Mouse (Mus musculus) adrenal gland, adult 18-20 months (tissue): ENCODE results near the gene Mettl16. TPM values are rescaled to one million over a fixed set of nuclear protein-coding genes. Genes with fewer than 3 reads are reported as not detected.
A peak's percentile ranks its signal among the peaks of the same experiment; 100 is the strongest.

ENCODE experiments used
- DNase-seq, 2 experiments: peaks; one replicate each; pipeline ENCODE4 v3.0.0; 2021 to 2022; ENCODE audit warnings: low spot score in 2 of 2
- total RNA-seq, 2 experiments: library from RNA; stranded (reverse); gene quantifications; 1 replicate in 1 of 2; 2 replicates in 1 of 2; pipeline ENCODE4 v1.2.3; 2021

Mettl16 gene
- total RNA-seq, 2 experiments from 2014 or later: 30.8 to 42.7 TPM

- peak; percentile 92 to 95 for DNase-seq
Measured at GRCm38 (mm10) chr11:74830256-74831161, 59.9 kb downstream of the Mettl16 start, which contains the start of gene Mnt. TSS of gene Mnt (plus strand) at chr11:74830920.

GRCm38 (mm10) chr11:74831191-74831605 lies 60.6 kb downstream of the Mettl16 start:
- DNase-seq: no peak

GRCm38 (mm10) chr11:74831606-74832451 lies 61.2 kb downstream of the Mettl16 start:
- DNase-seq: peak; percentile 99

GRCm38 (mm10) chr11:74832503-74833143 lies 62.0 kb downstream of the Mettl16 start:
- DNase-seq: peak in 1 of 2 experiments; percentile 66

DNA sequence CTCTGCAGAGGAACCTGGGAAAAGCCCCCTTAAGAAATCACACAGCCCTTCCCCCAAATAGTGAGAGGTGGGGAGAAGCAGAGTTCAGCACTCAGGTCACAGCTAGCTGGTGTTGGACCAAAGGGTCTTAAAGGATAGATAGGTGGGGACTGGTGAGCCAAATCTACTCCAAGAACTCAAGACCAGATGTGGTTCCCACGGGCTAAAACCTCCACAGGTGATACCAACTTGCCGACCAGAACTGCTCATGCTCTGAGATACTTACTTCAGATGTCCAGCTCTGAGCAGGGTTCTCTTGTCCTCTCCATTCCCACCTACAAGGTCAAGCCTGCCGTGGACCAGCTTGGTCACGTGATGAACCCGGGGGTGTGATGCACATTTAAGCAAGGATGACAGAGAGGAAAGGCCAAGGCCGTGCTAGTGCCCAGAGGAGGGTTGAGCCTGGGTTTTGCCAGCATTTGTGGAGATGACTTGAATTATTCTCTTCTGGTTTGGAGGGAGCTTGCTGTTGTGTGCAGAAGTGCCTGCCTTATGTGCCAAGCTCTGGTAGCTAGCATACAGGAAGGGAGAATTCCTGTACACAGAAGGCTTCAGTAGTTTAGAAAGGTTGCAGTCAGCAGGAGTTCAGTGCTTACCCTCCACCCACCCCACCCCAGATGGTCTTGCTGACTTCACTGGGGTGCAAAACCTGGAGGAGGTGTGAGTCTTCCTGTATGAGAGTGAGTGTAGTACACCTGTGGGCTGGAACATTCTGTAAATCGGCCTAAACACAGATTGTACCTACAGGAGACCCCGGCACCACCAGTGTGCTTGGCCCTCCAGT lies 63.1 kb downstream of the Mettl16 start:
- peak in 1 of 2 experiments; percentile 56 for DNase-seq

DNA sequence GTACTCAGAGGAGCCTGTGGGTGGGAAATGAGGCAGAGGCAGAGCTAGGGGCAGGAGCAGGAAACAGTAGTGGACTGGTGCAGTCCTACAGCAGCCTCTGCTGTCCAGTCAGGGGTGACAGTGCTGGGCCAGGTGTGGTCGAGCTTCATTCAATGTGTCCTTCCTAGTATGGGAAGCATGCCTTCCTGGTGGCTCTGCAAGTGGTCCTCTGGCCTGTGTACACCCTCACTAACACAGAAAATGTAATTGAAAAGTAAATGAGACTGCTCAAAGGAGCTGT lies 63.7 kb downstream of the Mettl16 start:
- DNase-seq: no peak

DNA sequence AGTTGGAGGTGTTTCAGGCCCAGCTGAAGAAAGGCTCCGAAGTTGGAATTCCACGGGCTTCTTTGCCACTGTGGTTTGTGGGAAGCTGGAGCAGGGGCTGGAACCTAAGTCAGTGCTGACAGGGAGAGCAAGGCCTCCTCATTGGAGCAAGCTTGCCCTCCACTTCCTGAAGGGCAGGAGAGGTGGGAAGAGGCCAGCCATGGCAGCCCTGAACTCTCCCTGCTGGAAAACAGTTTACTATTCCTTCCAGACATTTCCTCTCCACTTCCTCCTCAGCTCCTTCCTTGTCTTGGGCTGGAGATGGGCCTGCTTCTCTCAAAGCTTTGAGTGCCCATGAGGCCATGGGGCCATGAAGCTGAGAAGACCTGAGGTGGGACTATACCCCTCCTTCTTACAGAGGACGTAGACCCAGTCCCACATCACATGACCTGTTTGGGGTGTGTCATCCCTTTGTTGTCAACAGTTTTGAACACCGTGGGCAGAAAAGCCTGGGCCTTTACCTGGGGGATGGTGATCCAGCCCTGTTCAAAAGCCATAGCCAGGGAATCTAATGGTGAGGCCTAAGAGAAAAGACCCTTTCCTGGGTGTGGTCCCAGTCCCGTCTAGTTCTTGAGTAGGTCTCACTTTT lies 64.1 kb downstream of the Mettl16 start:
- DNase-seq: peak in 1 of 2 experiments; percentile 25

- DNase-seq: peak in 1 of 2 experiments; percentile 20
Measured at GRCm38 (mm10) chr11:74835593-74836224, 65.1 kb downstream of the Mettl16 start.

GRCm38 (mm10) chr11:74836225-74837055 lies 65.8 kb downstream of the Mettl16 start:
- DNase-seq: peak in 1 of 2 experiments; percentile 29

DNA sequence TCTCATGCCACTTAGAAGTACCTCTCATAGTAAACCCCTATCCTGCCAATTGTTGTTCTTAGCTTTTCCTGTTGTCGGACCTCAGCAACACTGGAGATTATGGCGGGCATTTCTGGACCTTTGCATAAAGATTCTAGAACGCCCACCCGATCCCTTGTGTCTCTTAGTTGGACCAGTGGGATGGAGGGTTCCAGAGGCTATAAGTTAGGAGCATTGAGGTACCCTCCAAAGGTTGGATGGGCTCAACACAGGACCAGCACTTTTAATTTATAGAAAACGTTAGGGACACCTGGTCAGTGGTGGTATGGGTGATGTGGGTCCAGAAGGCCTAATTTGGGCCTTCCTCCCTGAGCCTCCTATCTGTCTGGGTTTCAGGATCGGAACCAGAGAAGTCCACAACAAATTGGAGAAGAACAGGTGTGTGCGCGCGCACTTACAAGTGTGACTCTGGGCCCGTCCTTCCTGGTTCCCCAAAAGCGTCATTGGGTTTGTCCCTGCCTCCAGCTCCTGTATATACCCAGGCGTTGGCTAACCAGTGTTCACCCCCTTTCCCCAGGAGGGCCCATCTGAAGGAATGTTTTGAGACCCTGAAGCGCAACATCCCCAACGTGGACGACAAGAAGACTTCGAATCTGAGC lies 66.5 kb downstream of the Mettl16 start:
- no peak for DNase-seq

- DNase-seq: peak; percentile 90 to 93
Measured at GRCm38 (mm10) chr11:74837694-74838431, 67.2 kb downstream of the Mettl16 start.

- peak; percentile 93 to 97 for DNase-seq
Measured at GRCm38 (mm10) chr11:74838441-74838840, 67.8 kb downstream of the Mettl16 start.

DNA sequence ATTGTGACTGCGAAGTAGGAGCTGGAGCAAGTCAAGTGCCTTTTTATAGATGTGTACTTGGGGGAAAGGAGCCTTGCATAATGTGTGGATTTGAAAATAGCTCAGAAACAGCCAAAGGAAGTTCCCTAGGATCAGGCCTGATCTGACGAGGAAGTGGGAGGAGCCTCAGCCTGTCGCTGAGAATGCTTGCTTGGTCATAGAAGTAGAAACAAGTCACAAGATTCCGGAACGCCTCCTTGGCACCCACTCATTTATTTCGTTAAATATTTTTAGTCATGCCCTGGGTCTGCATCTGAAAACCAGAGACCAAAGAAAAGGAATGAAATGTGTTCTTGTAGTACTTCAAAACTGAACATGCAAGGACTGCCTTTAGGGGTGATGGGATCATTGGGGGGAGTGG lies 68.3 kb downstream of the Mettl16 start:
- DNase-seq: peak in 1 of 2 experiments; percentile 30

DNA sequence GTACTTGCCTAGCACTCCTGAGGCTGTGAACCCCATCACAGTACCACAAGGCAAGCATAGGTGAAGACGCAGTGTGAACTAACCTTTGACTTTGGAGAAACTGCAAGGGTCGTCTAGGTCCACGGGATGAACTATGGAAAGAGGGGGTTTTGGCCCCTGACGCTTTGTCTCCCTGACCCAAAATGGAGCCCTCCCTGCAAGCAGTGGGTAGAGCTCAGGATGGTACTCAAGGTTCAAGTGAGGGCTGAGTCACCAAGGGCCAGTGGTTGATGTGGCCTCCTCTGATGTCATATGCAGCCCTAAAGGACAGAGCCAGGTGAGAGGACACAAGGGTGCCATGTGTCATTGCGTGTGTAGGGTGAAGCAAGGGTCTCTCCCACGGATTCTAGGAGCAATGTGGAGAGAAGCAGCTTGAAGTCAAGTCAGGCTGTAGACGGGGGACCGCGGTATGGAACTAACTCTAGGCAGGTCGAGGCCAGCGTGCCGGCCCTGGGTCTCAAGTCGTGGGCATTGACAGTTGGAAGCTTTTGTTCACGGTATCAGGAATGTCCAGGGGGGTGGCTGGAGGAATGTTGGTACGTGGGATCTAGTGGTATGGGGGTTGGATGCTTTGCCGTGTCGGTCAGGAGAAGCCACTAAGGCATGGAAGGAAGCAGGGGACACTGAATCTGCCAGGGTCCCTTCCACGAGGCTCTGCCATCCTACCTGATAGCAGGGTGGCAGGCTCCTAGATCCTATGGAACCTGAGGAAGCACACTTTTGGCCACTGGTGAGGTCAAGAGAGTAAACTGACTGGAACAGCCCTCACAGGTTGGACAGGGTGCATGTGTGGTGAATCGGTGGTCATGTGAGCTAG lies 69.5 kb downstream of the Mettl16 start:
- DNase-seq: no peak

GRCm38 (mm10) chr11:74840739-74841138 lies 70.1 kb downstream of the Mettl16 start:
- DNase-seq: no peak

- no peak for DNase-seq
Measured at GRCm38 (mm10) chr11:74841366-74841765, 70.7 kb downstream of the Mettl16 start.
